Mouse (Mus musculus): Measurements from ENCODE around the gene Bcan.

Gene Bcan

DNA sequence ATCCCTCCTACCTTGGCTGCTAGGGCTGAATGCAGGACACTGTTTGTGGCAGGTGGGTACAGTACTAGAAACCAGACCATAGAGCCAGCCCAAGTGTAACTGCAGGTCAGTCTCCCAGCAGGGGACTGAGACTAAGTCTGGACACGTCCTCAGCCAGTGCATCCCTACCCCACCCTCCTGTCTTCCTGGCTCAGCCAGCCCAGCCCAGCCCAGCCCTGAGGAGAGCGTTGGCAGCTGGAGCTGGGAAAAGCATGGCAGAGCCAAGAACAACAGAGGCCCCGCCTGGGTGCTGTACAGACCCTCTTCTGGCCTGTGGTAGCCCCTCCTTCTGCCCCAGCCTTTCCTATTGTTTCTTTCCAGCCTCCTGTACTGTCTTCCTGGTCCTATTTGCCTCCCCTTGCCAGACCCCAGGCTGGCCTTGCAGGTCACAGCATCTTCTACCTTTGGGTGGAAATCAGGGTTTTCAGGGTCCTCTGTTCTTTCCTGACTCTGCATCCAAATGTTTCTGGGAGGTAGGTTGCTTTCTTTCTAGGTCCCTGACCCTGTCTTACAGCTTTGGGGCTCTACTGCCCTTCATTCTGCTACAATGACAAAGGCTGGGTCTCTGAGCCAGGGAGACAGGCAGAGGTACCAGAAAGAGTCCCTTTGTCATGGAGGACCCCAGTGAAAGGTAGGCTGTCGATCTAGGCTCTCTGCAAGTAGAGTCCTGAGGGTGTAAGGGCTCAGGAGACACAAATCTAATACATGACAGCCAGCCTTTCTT is 55.0 kb downstream of the Bcan start:
- no peak for DNase-seq (ENCODE audit: low spot score in 2 of 2)

- DNase-seq (ENCODE audit: low spot score in 2 of 2), result no peak
These were observed 56.4 kb downstream of the Bcan start for GRCm38 (mm10) chr3:87943586-87943985.

DNA sequence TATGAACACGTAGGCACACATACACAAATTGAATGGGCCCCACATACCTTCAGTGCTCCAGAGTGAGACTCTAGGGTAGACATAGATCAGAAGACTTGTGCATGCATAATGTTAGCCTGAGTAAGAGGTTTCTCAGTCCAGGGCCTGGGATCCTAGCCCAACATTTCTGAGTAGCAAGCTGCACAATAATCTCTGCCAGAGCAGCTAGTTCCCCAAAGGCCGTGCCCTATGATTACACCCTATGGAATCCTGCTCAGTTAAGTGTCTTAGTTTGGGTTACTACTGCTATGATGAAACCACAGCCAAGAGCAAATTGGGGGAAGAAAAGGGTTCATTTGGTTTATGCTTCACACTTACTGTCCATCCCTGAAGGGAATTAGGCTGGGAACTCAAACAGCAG is 57.6 kb downstream of the Bcan start:
- DNase-seq (ENCODE audit: low spot score in 2 of 2), result no peak

- DNase-seq (ENCODE audit: low spot score in 2 of 2), result no peak
These were observed 59.4 kb downstream of the Bcan start for GRCm38 (mm10) chr3:87940611-87941010.

All from urinary bladder, postnatal 4 days (tissue).